Mouse (Mus musculus) thymus, adult 18-20 months (tissue): ENCODE measurements around the gene Mms22l.
"Not testable (repeated sequence)": the region's sequence is repeated elsewhere in the genome, so short reads cannot be mapped to it uniquely, and the experiment has no call there.

Experiments
- DNase-seq, 2 experiments: peaks; one replicate each; pipeline ENCODE4 v3.0.0; 2022; ENCODE audit warnings: mixed read lengths in 2 of 2

Mms22l gene

GRCm38 (mm10) chr4:24496116-24496952 lies at the start of gene Mms22l:
Gene Mms22l, plus strand, starts transcription at chr4:24496451.
- DNase-seq = peak; percentile 76 to 77

DNA sequence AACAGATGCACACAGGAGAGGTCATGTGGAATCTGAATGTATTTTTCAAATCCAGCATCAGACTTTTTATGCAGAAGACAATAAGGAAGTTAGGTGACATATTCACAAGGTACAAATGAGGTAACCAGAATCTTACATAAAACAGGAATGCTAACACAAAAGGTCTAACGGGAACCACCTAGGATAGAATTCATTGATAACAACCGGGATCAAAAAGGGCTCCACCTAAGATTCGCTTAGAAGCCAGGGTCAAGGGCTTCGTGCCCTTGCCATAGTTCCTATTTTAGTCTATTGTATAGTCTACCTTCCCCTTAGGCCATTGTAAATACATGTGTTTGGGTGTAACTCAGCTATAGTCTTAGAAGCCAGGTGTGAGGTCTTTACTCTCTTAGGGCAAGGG lies 12.2 kb upstream of the Mms22l start:
- DNase-seq = not testable (repeated sequence)

GRCm38 (mm10) chr4:24496953-24497319 lies 685 bp downstream of the Mms22l start:
- DNase-seq = no peak

GRCm38 (mm10) chr4:24509195-24509594 lies 12.9 kb downstream of the Mms22l start:
- no peak for DNase-seq

GRCm38 (mm10) chr4:24536989-24537388 lies 40.7 kb downstream of the Mms22l start:
- DNase-seq = no peak

GRCm38 (mm10) chr4:24543421-24543820 lies 47.2 kb downstream of the Mms22l start:
- no peak for DNase-seq

DNA sequence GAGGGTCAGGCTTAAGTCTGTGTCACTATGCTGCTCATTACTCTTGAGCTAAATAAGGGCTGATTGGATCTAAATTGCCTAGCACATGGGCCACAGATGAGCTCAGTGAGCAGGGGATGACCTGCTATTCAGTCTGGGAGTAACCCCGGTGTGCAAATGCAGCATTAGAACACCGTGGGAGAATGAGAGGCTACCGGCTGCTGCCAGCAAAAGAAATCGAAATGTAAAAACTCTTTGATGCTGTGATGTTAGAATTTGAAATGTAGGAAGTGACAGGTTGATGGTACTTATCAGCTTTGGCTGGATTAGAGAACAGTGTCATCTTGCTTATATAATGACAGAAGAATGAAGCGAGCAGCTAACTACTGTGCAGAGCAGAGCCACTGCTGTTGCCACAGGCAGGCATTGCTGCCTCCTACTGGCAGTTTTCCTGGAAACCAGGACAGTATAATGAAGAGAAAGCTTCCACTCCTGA lies 48.5 kb downstream of the Mms22l start:
- no peak for DNase-seq

DNA sequence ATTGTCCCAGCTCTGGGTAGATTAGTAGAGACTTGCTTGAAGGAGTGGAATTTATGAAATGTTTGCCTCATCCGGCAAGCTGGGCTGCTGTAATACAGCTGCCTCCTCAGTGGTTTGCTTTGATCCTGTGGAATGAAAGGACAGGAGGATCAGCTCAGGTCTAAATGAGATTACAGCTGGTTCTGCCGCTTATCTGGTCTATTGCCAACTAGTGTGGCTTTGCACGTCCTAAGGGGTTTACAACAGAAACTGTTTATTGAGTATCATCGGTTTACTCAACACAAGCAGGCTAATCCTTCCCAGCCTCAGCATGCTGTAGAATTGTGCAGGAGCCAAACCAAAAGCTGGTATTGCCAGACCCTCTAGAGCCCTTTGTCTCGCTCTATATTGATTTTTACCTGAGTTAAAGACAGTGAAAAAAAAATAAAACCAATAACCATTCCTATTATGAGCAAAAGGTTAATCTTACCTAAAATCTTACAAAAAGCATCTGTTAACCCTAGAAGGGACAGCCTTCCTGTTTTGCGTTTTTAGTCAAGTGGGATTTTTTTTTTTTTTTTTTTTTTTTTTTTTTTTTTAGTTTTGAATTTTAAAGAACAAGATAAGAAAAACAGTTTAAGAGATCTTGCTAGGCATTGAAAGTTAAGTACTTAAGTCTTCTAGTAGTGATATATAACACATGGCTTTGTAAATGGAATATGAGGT lies 60.0 kb downstream of the Mms22l start:
- DNase-seq = no peak

DNA sequence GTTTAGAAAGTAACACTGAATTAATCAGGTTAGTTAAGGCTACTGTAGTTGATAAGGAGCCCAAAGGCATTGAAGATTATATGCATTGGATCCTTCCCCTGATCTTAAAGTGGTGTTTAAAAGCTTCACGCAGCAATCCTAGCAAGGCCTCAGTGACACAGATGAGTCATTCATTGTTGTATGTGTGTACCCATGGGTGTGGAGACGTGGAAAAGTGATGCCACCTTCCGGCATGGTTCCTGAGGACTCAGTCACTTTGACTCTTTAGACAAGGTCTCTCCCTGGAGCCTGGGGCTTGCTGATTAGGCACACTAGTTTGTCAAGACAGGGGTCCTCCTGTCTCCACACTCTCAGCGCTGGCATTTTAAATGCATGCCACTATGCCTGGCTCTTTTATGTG lies 60.9 kb downstream of the Mms22l start:
- DNase-seq = no peak

- DNase-seq = no peak
These were observed 71.8 kb downstream of the Mms22l start for GRCm38 (mm10) chr4:24568026-24568425.

GRCm38 (mm10) chr4:24568989-24569556 lies 72.8 kb downstream of the Mms22l start:
- no peak for DNase-seq

DNA sequence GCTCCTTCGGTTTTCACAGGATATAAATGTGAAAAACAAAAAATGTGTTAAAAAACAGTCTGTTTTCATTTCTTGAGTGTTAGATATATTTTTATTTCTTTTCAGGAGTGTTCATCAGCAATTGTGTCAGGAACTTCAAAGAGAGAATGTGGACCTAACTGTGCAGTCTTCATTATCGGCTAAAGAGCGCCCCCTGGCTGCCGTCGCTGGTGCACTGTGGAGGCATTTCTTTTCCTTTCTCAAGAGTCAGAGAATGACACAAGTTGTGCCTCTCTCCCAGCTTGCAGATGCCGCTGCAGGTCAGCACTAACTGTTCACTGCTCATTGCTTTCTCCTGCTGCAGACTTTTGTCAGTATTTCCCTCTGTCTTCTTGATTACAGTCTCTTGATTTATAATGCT lies 78.0 kb downstream of the Mms22l start:
- peak; percentile 16 to 25 for DNase-seq

- no peak for DNase-seq
These were observed 81.3 kb downstream of the Mms22l start for GRCm38 (mm10) chr4:24577594-24577993.

GRCm38 (mm10) chr4:24582295-24582694 lies 86.0 kb downstream of the Mms22l start:
- DNase-seq = no peak

DNA sequence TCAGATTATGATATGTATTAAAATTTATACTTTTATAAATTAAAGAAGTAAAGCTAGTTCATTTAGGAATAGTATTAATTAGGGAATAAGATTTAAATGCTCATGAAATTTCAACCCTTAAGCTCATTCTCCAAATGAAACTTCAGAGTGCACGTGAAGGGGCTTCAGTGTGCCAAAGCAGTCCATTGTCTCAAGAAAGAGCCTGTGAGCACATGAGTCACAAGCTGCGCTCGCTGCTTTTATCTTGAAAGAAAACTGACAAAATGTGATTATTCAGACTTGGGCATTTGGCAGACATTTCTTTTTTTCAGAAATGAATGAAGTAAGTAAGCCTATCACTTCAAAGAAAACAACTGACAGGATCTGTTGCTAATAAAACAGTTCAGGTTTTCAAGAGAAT lies 87.7 kb downstream of the Mms22l start:
- no peak for DNase-seq

DNA sequence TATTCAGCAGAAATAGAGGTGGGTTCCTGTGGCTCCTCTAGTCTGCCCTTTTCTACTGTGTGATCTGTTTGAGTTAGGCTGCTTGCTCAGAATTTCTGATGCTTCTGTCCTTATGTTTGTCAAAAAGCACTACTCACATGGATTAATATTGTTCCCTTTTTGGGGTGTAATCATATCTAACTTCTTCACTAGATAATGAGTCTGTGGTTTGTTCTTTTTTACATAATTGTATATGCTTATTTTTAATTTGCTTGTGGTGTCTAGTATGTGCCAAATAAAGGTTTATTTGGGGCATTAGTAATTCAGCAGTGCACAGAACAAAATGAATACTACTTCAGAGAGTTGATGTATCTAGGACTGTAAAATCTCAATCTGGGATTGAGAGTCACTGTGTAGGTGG lies 98.6 kb downstream of the Mms22l start:
- DNase-seq = no peak

DNA sequence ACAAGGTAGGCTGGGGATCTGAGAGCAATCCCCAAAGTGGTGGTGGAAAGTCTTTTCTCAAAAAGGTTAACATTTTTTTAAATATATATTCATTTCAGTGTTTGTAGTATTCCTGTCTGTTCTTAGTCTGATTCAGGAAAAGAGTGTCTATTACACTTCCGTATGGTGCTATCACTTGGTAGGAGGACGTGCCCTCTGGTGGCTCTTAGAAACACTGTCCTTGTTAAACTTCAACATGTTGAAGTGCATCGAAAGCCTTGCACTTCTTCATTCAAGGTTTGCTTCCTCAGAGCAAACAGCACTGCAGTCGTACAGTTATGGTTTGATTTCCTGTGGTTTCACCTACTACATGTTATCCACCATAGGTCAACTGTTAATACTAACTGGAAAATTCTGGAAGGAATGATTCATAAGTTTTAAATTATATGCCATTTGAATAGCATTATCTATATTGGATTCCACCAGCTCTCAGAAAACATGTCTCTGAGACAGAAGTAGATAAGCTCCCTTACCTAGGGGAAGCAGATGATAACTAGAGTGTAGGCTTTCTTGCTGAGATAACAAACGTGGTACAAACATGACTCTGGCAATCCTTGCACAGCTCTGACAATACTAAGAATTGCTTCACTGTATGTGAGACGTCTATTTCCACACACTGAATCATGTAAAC lies 100.8 kb downstream of the Mms22l start:
- DNase-seq = no peak

DNA sequence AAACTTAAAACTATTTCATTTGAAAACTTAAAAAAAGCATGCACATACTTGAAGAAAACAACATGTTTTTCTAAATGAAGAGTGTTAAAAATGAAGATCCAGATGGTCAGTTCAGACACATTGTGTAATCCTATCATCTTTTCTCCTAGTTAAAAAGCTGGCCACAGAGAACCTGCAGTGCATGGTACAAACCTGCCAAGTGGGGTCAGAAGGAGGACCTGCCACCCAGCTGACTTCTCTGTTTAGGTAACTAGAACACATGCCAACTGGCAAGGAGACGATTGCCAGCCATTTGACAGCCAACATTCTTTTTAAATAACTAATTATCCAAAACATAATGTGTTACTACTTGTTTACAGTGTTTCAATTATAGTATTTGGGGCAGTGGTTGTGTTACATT lies 102.4 kb downstream of the Mms22l start:
- DNase-seq = no peak

- DNase-seq = no peak
These were observed 105.5 kb downstream of the Mms22l start for GRCm38 (mm10) chr4:24601711-24602110.

DNA sequence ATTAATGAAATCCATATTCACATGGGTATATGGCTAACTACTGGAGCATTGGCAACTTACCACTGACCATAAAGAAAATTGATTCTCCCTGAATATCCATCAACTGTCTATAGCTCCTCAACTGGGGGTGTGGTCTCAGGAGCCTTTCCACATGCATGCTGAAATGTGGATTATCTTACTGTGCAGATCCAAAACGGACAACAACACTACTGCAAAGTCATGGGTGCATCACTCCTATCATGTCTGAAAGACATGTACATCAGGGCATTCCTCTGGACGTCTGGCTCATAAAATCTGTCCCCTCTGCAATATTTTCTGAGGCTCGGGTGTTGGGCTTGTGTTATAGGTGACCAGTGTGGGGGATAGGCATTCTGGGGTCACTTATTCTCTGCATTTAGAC lies 112.8 kb downstream of the Mms22l start:
- no peak for DNase-seq

DNA sequence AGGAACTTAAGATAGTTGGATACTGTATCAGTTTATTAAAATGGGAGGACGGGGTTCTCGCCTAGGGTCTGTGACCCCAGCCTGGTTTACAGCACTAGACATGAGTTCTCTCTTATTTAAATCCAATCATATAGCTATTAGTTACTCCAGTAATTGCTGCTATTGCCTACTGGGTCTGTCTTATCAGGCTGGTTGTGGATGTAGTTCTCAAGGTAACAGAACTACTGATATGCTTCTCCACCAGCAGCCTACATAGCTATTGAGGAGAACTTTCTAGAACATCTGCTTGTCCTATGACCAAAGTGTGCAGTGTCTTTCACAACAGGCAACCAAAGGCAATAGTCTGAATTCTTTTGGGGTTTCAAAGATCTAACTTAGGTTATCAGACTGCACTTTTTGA lies 113.3 kb downstream of the Mms22l start:
- no peak for DNase-seq

GRCm38 (mm10) chr4:24620005-24620404 lies 123.8 kb downstream of the Mms22l start:
- no peak for DNase-seq

DNA sequence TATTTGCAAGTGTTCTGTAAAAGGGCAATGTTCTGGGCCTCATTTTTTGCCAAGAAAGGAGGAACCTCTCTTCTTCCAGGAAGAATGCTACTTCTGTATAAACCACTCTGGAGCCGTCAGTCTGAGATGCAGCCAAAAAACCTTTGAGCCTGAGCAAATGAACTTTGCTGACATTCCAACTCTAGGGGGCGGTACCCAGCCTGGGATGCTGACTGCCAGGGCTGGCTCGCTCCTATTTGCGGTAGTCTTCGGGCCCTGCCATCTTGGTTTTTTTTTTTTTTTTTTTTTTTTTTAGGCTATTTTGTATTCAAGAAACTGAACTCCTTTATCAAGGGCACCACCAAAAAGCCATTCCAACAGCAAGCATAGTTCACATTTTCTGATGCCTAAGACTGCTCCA lies 124.2 kb downstream of the Mms22l start:
- DNase-seq = no peak
